ENCODE assay signal across 15 mouse cellular contexts in genomic region chr13:51906103-51906502, GRCm38 (mm10). TPM values are rescaled to one million over a fixed set of nuclear protein-coding genes. Genes with fewer than 3 reads are reported as not detected.
DNase-seq lines count a peak whose midpoint lies in the region; ATAC-seq and TF ChIP-seq lines count a peak whose summit lies in the region.
"Had no signal": no experiment of that assay in that cellular context is flagged by ENCODE, and none has a peak within 500 bp of the region (broad histone marks: within the 10 kb centered on the region; RNA-seq: fewer than 3 reads in every experiment).

No protein-coding gene starts in this region.

- no peak overlapping the region for H3K4me2 ChIP-seq in intestine, postnatal 0 days (replicated peaks; ENCODE audit: low read depth)
- no peak overlapping the region for H3K4me2 ChIP-seq in forebrain, embryonic 15.5 days (replicated peaks)
- H3K4me2 ChIP-seq: liver, embryonic 13.5 days had no signal

- 0 out of 2 replicates have a peak, but pooled peaks cover 2% of the 10 kb centered on the region for H3K4me1 ChIP-seq in intestine, postnatal 0 days (replicated peaks; ENCODE audit: control insufficient read depth, insufficient read depth, low read length)
- peaks cover 20% of the 10 kb centered on the region for H3K4me1 ChIP-seq in forebrain, embryonic 15.5 days

- ATAC-seq in intestine, postnatal 0 days, result 0 out of 2 replicates have a peak, but pooled peaks have one; percentile 37
- no peak for ATAC-seq in forebrain, embryonic 15.5 days (replicated peaks)
- ATAC-seq: activated CD4-positive, CD25-positive, alpha-beta regulatory T cell, adult 4 months; hindbrain, embryonic 16.5 days had no signal

- no peaks in the 10 kb centered on the region for H3K27me3 ChIP-seq in intestine, postnatal 0 days (replicated peaks; ENCODE audit: control insufficient read depth, insufficient read depth, low read length)
- H3K27me3 ChIP-seq in forebrain, embryonic 15.5 days, result no peaks in the 10 kb centered on the region

- no peak overlapping the region for H3K9ac ChIP-seq in intestine, postnatal 0 days (ENCODE audit: low read depth, low read length)
- no peak overlapping the region for H3K9ac ChIP-seq in forebrain, embryonic 15.5 days (replicated peaks)
- H3K9ac ChIP-seq: liver, embryonic 13.5 days had no signal

- 93% methylated on average over 3 of the region's 3 CpGs for WGBS in intestine, postnatal 0 days
- WGBS in forebrain, embryonic 15.5 days, result 77% methylated on average over 3 of the region's 3 CpGs

- no peaks in the 10 kb centered on the region for H3K36me3 ChIP-seq in intestine, postnatal 0 days (ENCODE audit: control insufficient read depth, insufficient read depth)
- no peaks in the 10 kb centered on the region for H3K36me3 ChIP-seq in forebrain, embryonic 15.5 days
- H3K36me3 ChIP-seq: liver, embryonic 13.5 days had no signal

- no peak overlapping the region for H3K4me3 ChIP-seq in intestine, postnatal 0 days (ENCODE audit: low read depth, low read length)
- H3K4me3 ChIP-seq in forebrain, embryonic 15.5 days, result no peak overlapping the region
- H3K4me3 ChIP-seq: layer of hippocampus, adult 2 months; liver, embryonic 13.5 days had no signal

- no peak for TF ChIP-seq CTCF in intestine, postnatal 0 days (IDR thresholded peaks at IDR 0.05; ENCODE audit: low read depth)

- no peak overlapping the region for H3K27ac ChIP-seq in intestine, postnatal 0 days (ENCODE audit: low read depth, low read length)
- no peak overlapping the region for H3K27ac ChIP-seq in forebrain, embryonic 15.5 days (replicated peaks)
- H3K27ac ChIP-seq: layer of hippocampus, adult 2 months; liver, embryonic 13.5 days had no signal

- peak; percentile 99 for DNase-seq in fat pad, adult 2 months (ENCODE audit: extremely low read depth, low read depth, low spot score)
- DNase-seq in kidney, postnatal 10 days, result peak; percentile 48
- DNase-seq in lung, postnatal 25 days (ENCODE audit: low spot score), result peak; percentile 83
- DNase-seq in right cerebral cortex, postnatal 36 days (ENCODE audit: low spot score in 2 of 2), result no peak
- DNase-seq in frontal cortex, postnatal 36 days (ENCODE audit: low spot score in 2 of 2), result no peak
- DNase-seq: cerebellum, adult 18-20 months; heart, adult 18-20 months; liver, embryonic 13.5 days; right cerebral cortex, adult 18-20 months; thymus, adult 18-20 months had no signal

- no peaks in the 10 kb centered on the region for H3K9me3 ChIP-seq in intestine, postnatal 0 days (ENCODE audit: control insufficient read depth)
- H3K9me3 ChIP-seq in forebrain, embryonic 15.5 days, result no peaks in the 10 kb centered on the region
- H3K9me3 ChIP-seq: liver, embryonic 13.5 days had no signal

RNA-seq across cellular contexts. Expression of gene Gadd45g, which starts 59.6 kb away (rescaled TPM):
- 28.7 and 32.7 TPM in 2 replicates for polyA plus RNA-seq in intestine, postnatal 0 days (2015; fragmentation: Nextera tagmentation; extraction: Ambion mirVana)
- polyA plus RNA-seq in forebrain, embryonic 15.5 days (2015; fragmentation: Nextera tagmentation; extraction: Ambion mirVana), result 145 and 167 TPM in 2 replicates

Comparison
In these comparisons a context has a peak if more than half of its experiments do, and no peak if none do; other contexts are left out.
1. DNase-seq: peak in fat pad, adult 2 months (single experiment), kidney, postnatal 10 days (single experiment) and lung, postnatal 25 days (single experiment); none in right cerebral cortex, postnatal 36 days (0 of 2) and frontal cortex, postnatal 36 days (0 of 2).